Mouse (Mus musculus): ENCODE data around the gene Sash1. TPM values are rescaled to one million over a fixed set of nuclear protein-coding genes. Genes with fewer than 3 reads are reported as not detected.

The Sash1 gene
- polyA plus RNA-seq, 1 experiment from 2014 or later, result 2.9 TPM

DNA sequence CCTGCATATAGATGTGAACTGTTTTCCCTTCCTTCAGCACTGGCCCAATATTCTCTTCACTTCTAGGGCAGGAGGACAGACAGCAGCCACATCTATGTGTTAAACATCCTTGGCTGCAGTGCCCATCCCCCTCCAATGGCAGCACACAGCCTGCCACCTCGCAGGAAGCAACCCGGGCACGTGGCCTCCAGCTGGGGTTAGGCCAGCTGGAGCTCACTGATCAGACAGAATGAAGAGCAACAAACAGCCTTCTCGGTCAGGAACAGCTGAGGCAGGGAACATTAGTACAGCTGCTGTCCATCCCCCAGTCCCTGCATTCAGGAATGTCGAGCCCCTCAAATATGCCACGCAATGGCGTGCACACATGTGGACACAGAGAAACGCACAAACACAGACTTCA, 81.6 kb downstream of the Sash1 start:
- ATAC-seq (ENCODE audit: low read depth), result peak; percentile 59
- Histone ChIP-seq H3K4me3 (no peak overlapping the region), H3K36me3 (no peaks in the 10 kb centered on the region), H3K4me1 (replicated peaks) (peaks cover 44% of the 10 kb centered on the region), H3K9ac (no peak overlapping the region), H3K27ac (replicated peaks) (peak overlapping the region; percentile 20; the same call in 1 of the 2 replicates), H3K4me2 (no peak overlapping the region), H3K9me3 (no peaks in the 10 kb centered on the region), H3K27me3 (no peaks in the 10 kb centered on the region)
- 17% methylated on average over 8 of the region's 8 CpGs for WGBS

DNA sequence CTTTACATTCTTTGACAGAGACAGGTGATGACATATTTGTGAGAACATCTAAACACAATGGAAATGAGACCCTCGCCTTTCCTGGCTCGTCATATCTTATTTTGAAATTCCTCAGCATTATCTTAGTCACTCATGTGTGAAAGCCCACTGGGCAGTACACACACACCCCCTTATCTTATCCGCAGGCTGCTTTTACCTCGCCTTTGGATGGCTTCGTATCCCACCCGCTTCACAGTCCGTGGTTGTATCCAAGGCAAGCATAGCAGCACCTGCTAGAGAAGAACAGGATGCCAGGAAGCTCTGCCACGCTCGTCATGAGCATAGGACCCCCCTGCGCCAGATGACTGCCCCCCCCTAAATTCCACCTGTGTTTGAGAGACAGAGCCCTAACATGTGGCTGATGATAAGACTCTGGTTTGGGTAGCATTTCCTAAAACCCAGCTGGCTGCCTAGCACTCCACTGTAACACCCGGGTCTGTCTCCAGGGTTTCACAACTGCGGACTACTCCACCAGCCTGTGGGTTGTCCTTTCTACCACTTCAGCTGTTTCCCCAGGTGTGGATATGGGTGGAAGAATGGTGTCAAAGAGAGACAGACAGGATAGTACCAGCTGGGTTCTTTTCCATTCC, 84.0 kb downstream of the Sash1 start:
- H3K36me3 ChIP-seq, result no peaks in the 10 kb centered on the region
- H3K9ac ChIP-seq, result no peak overlapping the region; the same call in 1 of the 2 replicates
- peaks cover 44% of the 10 kb centered on the region for H3K4me1 ChIP-seq (replicated peaks)
- no peak overlapping the region for H3K4me3 ChIP-seq
- no peaks in the 10 kb centered on the region for H3K27me3 ChIP-seq
- H3K9me3 ChIP-seq, result 0 out of 2 replicates have a peak, but pooled peaks cover 3% of the 10 kb centered on the region
- no peak for ATAC-seq (ENCODE audit: low read depth)
- 76% methylated on average over 12 of the region's 12 CpGs for WGBS
- peak overlapping the region; percentile 47; the same call in 1 of the 2 replicates for H3K4me2 ChIP-seq
- H3K27ac ChIP-seq (replicated peaks), result peak overlapping the region; percentile 66

DNA sequence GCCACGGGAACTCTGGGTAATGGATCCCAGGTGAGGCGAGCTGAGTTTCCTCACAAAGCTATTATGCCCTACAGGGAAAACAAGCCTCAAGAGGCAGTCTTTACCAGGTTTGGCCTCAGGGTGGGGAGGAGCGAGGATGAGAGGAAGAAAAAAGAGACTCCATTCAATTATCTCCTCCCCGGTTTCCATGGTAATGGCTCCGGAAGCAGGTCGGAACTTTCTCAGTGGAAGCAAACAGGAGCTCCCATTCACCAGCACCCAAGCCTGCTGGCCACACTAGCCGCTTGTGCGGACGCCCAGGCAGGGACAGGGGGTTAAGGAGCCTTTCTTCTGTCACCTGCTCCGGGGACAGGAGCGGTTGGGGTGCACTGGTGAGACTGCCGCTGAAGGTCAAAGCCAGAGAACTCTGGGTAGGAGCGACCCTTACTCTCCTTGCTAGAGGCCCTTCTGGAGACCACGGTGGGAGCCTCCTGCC, 84.7 kb downstream of the Sash1 start:
- ATAC-seq (ENCODE audit: low read depth), result peak; percentile 59
- H3K36me3 ChIP-seq, result no peaks in the 10 kb centered on the region
- peak overlapping the region; percentile 66 for H3K27ac ChIP-seq (replicated peaks)
- H3K4me1 ChIP-seq (replicated peaks), result peaks cover 44% of the 10 kb centered on the region
- 0 out of 2 replicates have a peak, but pooled peaks cover 3% of the 10 kb centered on the region for H3K9me3 ChIP-seq
- no peaks in the 10 kb centered on the region for H3K27me3 ChIP-seq
- WGBS, result 16% methylated on average over 14 of the region's 14 CpGs
- H3K4me3 ChIP-seq, result peak overlapping the region; percentile 13; the same call in 1 of the 2 replicates
- peak overlapping the region; percentile 47 for H3K4me2 ChIP-seq
- peak overlapping the region; percentile 41; the same call in 1 of the 2 replicates for H3K9ac ChIP-seq

DNA sequence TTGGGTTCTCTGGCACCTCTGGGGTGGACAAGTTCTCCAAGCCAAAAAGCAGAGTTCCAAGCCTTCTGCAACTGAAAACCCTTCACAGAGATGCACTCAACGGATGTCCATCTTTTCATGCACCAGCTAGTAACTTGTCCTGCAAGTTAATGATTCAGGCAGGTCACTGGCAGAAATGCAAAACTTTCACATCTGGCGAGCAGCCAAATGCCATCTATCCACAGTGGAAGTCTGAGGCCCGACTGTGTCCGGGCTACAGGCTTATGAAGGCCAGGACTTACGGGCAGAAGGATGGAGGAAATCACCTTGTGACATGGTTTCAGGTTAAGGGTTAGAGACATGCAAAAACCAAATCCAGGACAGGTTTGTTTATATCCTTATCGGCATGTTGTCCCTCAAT, 88.0 kb downstream of the Sash1 start:
- WGBS, result 69% methylated on average over 6 of the region's 6 CpGs
- Histone ChIP-seq H3K36me3 (no peaks in the 10 kb centered on the region), H3K27me3 (no peaks in the 10 kb centered on the region), H3K4me1 (replicated peaks) (peaks cover 22% of the 10 kb centered on the region), H3K27ac (replicated peaks) (no peak overlapping the region), H3K9me3 (0 out of 2 replicates have a peak, but pooled peaks cover 3% of the 10 kb centered on the region), H3K4me2 (no peak overlapping the region), H3K9ac (no peak overlapping the region), H3K4me3 (no peak overlapping the region)
- no peak for ATAC-seq (ENCODE audit: low read depth)

DNA sequence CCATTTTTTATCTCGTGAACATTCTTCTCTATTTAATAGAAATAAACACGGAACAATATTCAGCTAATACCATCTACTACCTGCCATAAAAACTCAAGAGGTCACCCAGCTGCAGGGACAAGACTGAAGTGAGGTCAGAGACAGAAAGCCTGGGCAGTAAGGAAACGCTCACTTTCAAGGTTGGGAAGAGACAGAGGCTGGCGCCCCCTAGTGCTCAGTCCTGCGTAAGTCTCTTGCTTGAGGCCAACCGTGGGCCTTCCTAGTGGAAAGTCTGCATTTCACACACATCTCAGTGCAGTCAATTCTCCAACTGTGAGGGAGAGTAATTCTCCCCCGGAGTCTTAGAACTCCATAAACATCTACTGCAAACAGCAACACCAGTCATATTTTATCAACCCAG, 90.5 kb downstream of the Sash1 start:
- Histone ChIP-seq H3K4me2 (no peak overlapping the region), H3K4me3 (no peak overlapping the region), H3K27me3 (no peaks in the 10 kb centered on the region), H3K9ac (no peak overlapping the region), H3K4me1 (replicated peaks) (0 out of 2 replicates have a peak, but pooled peaks cover 3% of the 10 kb centered on the region), H3K36me3 (no peaks in the 10 kb centered on the region), H3K9me3 (0 out of 2 replicates have a peak, but pooled peaks cover 3% of the 10 kb centered on the region), H3K27ac (replicated peaks) (no peak overlapping the region)
- WGBS, result 39% methylated on average over 7 of the region's 7 CpGs
- no peak for ATAC-seq (ENCODE audit: low read depth)

DNA sequence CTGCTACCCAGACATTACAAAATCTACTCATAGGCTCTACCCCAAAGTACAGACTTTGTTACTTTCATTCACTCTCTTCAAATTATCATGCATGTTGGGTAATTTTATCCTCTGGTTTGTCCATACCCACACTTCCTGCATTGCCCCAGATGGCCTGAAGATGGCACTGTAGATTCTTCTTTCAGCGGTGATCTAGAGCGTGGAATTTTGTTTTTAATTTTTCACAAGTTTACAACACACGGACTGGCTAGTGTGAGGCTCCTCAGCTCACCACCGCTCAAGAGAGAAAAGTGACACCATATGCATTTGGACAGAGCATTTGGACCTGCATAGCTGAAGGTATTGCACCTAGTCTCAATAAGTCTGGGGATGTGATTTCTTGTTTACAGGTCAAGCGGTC, 93.5 kb downstream of the Sash1 start:
- no peak overlapping the region for H3K4me3 ChIP-seq
- no peak overlapping the region for H3K9ac ChIP-seq
- no peaks in the 10 kb centered on the region for H3K36me3 ChIP-seq
- H3K4me2 ChIP-seq, result no peak overlapping the region
- peak; percentile 32; the same call in 1 of the 2 replicates for ATAC-seq (ENCODE audit: low read depth)
- no peaks in the 10 kb centered on the region for H3K9me3 ChIP-seq
- 0 out of 2 replicates have a peak, but pooled peaks cover 4% of the 10 kb centered on the region for H3K4me1 ChIP-seq (replicated peaks)
- 69% methylated on average over 5 of the region's 5 CpGs for WGBS
- no peaks in the 10 kb centered on the region for H3K27me3 ChIP-seq
- H3K27ac ChIP-seq (replicated peaks), result no peak overlapping the region

DNA sequence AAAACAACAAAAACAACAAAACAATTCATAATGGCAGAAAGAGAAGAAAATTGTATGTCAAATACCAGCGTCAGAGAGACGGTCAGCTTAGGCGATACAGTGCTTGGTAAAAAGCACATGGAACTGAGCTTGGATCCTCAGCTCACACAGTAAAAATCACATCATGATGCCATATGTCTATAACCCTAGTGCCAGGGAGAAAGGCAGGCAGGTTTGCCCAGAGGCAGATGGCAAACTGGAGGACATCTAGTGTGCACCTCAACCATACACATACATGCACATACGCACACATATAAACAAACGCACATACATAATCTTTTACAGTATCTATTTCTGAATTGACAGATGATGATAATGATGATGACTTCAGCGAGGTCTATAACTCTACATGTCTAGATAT, 96.8 kb downstream of the Sash1 start:
- H3K4me3 ChIP-seq, result no peak overlapping the region
- peaks cover 19% of the 10 kb centered on the region for H3K4me1 ChIP-seq (replicated peaks)
- no peak overlapping the region for H3K9ac ChIP-seq
- H3K27me3 ChIP-seq, result no peaks in the 10 kb centered on the region
- no peak overlapping the region for H3K27ac ChIP-seq (replicated peaks)
- no peak overlapping the region for H3K4me2 ChIP-seq
- no peak for ATAC-seq (ENCODE audit: low read depth)
- H3K9me3 ChIP-seq, result no peaks in the 10 kb centered on the region
- no peaks in the 10 kb centered on the region for H3K36me3 ChIP-seq
- 95% methylated on average over 6 of the region's 6 CpGs for WGBS

DNA sequence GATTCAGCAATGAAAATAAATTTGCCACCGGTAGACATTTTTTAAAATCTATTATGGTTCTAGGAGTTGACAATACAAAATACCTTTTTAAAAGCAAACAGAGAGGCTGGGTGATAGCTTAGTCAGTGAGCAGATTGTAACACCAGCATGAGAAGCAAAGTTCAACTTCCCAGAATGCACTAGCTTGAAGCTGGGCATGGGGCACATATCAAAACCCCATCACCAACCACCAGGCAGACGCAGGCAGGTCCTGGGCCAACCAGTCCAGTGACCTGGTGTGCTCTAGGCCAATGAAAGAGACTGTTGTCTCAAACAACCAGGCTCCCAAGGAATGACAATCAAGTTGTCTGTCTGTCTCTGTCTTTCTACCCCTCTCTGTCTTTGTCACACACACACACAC, 98.6 kb downstream of the Sash1 start:
- WGBS, result 60% methylated on average over 2 of the region's 2 CpGs
- Histone ChIP-seq H3K9ac (no peak overlapping the region), H3K4me1 (replicated peaks) (peaks cover 19% of the 10 kb centered on the region), H3K4me2 (no peak overlapping the region), H3K27me3 (no peaks in the 10 kb centered on the region), H3K36me3 (no peaks in the 10 kb centered on the region), H3K27ac (replicated peaks) (no peak overlapping the region), H3K9me3 (no peaks in the 10 kb centered on the region), H3K4me3 (no peak overlapping the region)
- ATAC-seq (ENCODE audit: low read depth), result no peak

DNA sequence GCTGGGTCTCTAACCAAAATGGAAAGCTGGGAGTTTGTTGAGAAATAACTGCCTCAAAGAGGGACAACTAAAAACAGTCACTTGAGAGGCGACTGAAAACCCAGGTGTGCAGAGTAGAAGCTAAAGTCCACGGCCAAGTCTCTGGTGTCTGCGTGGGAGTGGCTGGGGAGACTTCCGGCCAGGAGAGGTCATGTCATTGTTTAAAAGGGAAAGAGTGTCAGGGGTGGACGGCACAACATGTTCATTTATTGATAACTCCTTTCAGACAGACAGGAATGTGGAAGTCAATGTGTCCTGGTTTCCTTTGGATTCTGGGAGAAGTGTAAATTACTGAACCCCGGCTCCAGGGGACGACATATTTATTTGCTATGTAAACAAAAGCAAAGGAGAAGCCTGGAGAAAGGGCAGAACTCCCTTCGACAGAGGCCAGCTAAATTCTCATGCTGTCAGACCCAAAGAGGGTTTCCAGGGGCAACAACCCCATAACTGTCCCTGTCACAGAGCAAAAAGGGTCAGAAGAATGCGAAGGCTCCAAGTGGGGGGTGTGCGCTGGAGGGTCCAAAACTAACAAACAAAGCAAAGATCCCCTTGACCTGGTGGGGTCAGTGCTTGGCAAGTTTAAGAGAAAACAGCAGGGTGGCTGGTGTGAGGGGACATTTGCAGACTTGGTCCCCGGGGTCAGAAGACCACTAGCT, 100.3 kb downstream of the Sash1 start:
- H3K27me3 ChIP-seq, result no peaks in the 10 kb centered on the region
- no peak overlapping the region for H3K27ac ChIP-seq (replicated peaks)
- 0 out of 2 replicates have a peak, but pooled peaks cover 2% of the 10 kb centered on the region for H3K36me3 ChIP-seq
- H3K4me2 ChIP-seq, result no peak overlapping the region
- no peak overlapping the region for H3K4me3 ChIP-seq
- peaks cover 19% of the 10 kb centered on the region for H3K4me1 ChIP-seq (replicated peaks)
- WGBS, result 15% methylated on average over 11 of the region's 11 CpGs
- no peaks in the 10 kb centered on the region for H3K9me3 ChIP-seq
- no peak for ATAC-seq (ENCODE audit: low read depth)
- no peak overlapping the region for H3K9ac ChIP-seq

DNA sequence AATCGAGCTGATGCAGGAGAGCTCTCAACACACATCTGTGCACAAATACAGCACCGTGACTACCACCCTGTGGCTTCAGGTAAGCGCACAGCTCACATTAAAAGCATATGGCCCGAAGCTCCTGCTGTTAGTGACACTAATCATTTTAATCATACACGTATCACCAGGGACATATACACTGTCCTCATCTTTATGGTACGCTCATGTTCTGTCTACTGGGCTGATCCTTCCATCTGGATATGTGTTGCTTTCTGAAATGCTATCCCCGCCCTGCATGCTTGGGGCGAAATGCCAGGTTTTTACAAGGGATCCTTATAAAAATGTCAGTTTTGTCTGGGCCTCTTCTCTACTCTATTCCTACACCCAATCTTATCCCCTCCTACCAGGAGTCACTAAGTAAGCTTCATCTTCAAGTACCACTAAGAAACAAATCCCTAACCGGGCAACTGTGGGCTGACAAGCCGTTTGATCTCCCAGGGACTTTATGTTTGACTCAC, 103.9 kb downstream of the Sash1 start:
- Histone ChIP-seq H3K36me3 (peaks cover 11% of the 10 kb centered on the region; the same call in 1 of the 2 replicates), H3K4me1 (replicated peaks) (peaks cover 15% of the 10 kb centered on the region), H3K27ac (replicated peaks) (no peak overlapping the region), H3K4me2 (no peak overlapping the region), H3K9me3 (no peaks in the 10 kb centered on the region), H3K9ac (no peak overlapping the region), H3K27me3 (no peaks in the 10 kb centered on the region), H3K4me3 (no peak overlapping the region)
- WGBS, result 84% methylated on average over 10 of the region's 10 CpGs
- ATAC-seq (ENCODE audit: low read depth), result no peak

DNA sequence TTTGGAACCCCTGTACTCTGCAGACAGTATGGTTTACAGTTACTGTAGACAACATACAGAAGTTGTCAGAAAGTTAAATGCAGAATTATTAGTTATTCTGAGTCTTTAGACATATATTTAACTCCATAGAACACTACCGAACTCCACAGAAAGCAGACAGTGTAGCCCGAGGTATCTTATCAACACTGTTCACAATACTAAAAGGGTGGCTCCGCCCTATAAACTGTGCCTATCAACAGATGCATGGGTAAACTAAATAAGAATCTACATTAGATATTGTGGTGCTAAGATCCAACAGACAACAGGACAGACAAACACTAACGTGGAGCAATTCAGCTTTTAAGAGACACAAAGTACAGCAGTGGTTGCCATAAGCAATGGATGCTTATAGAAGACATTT, 106.0 kb downstream of the Sash1 start:
- Histone ChIP-seq H3K36me3 (peaks cover 11% of the 10 kb centered on the region; the same call in 1 of the 2 replicates), H3K4me3 (no peak overlapping the region), H3K9me3 (no peaks in the 10 kb centered on the region), H3K9ac (no peak overlapping the region), H3K4me1 (replicated peaks) (no peaks in the 10 kb centered on the region), H3K4me2 (no peak overlapping the region), H3K27ac (replicated peaks) (no peak overlapping the region), H3K27me3 (no peaks in the 10 kb centered on the region)
- no peak for ATAC-seq (ENCODE audit: low read depth)
- WGBS, result 95% methylated on average over 4 of the region's 4 CpGs

DNA sequence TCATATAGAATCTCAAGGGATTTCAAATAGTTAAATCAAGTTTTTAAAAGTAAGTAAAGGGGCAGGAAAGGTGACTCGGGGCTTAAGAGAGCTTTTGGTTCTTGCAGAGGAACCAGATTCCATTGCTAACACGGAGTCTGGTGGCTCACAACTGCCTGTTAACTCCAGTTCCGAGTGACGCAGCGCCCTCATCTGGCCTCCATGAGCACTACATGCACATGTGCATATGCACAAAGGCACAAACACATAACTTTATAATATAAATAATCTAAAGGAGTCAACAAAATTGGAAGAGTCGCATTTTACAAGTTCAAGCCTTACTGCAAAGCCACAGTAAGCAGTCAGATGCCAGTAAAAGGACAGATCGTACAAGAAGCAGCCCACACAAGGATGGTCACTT, 107.0 kb downstream of the Sash1 start:
- Histone ChIP-seq H3K27me3 (no peaks in the 10 kb centered on the region), H3K36me3 (peaks cover 11% of the 10 kb centered on the region; the same call in 1 of the 2 replicates), H3K4me3 (no peak overlapping the region), H3K9ac (no peak overlapping the region), H3K4me1 (replicated peaks) (no peaks in the 10 kb centered on the region), H3K4me2 (no peak overlapping the region), H3K9me3 (no peaks in the 10 kb centered on the region), H3K27ac (replicated peaks) (no peak overlapping the region)
- 93% methylated on average over 7 of the region's 7 CpGs for WGBS
- ATAC-seq (ENCODE audit: low read depth), result no peak

Measured in neural tube, embryonic 13.5 days (tissue).